ENCODE assay signal across 21 mouse cellular contexts in genomic region chrX:52113651-52114050, GRCm38 (mm10). TPM values are rescaled to one million over a fixed set of nuclear protein-coding genes. Genes with fewer than 3 reads are reported as not detected.
DNase-seq lines count a peak whose midpoint lies in the region; ATAC-seq and TF ChIP-seq lines count a peak whose summit lies in the region.
"Had no signal": no experiment of that assay in that cellular context is flagged by ENCODE, and none has a peak within 500 bp of the region (broad histone marks: within the 10 kb centered on the region; RNA-seq: fewer than 3 reads in every experiment).

No protein-coding gene starts in this region.

- H3K4me2 ChIP-seq in liver, embryonic 12.5 days = no peak overlapping the region
- no peak overlapping the region for H3K4me2 ChIP-seq in liver, embryonic 16.5 days (ENCODE audit: low read depth, low read length)
- H3K4me2 ChIP-seq: embryonic facial prominence, embryonic 13.5 days; heart, embryonic 12.5 days; hindbrain, embryonic 15.5 days had no signal

- H3K79me2 ChIP-seq in MEL (ENCODE audit: control insufficient read depth, insufficient read depth, low read length, poor library complexity) = no peaks in the 10 kb centered on the region

- no peak overlapping the region for H3K27ac ChIP-seq in MEL (ENCODE audit: control insufficient read depth, low read depth, low read length)
- peak overlapping the region; percentile 56; the same call in 1 of the 2 replicates for H3K27ac ChIP-seq in liver, embryonic 12.5 days
- H3K27ac ChIP-seq in liver, embryonic 16.5 days (ENCODE audit: low read length) = no peak overlapping the region
- no peak overlapping the region for H3K27ac ChIP-seq in thymus, adult 2 months (ENCODE audit: control insufficient read depth, insufficient read depth, low read length)
- H3K27ac ChIP-seq: embryonic facial prominence, embryonic 13.5 days; forebrain, embryonic 10.5 days; hindbrain, embryonic 15.5 days had no signal

- H3K4me3 ChIP-seq in MEL (ENCODE audit: control insufficient read depth in 1 of 2, insufficient read depth in 1 of 2, low read depth in 2 of 2, low read length in 2 of 2) = no peak overlapping the region
- H3K4me3 ChIP-seq in liver, embryonic 12.5 days = no peak overlapping the region
- H3K4me3 ChIP-seq in liver, embryonic 16.5 days (ENCODE audit: low read depth, low read length) = no peak overlapping the region
- no peak overlapping the region for H3K4me3 ChIP-seq in thymus, adult 2 months (ENCODE audit: control insufficient read depth, insufficient read depth, low read length)
- H3K4me3 ChIP-seq: embryonic facial prominence, embryonic 13.5 days; forebrain, embryonic 10.5 days; heart, embryonic 12.5 days; hindbrain, embryonic 15.5 days had no signal

- TF ChIP-seq POLR2A in MEL (IDR thresholded peaks at IDR 0.05; ENCODE audit: control insufficient read depth in 1 of 2, insufficient read depth in 1 of 2, low read depth in 1 of 2, low read length in 2 of 2, poor library complexity in 1 of 2) = no peak
- no peak for TF ChIP-seq POLR2A in thymus, adult 2 months (IDR thresholded peaks at IDR 0.05; ENCODE audit: control insufficient read depth, extremely low read depth, insufficient read depth, low read length, poor library complexity)

- no peak for TF ChIP-seq CTCF in MEL (IDR thresholded peaks at IDR 0.05 in 2 of 3, conservative IDR thresholded peaks at IDR 0.05 in 1 of 3; ENCODE audit: control insufficient read depth in 1 of 3, insufficient read depth in 1 of 3, low read depth in 2 of 3, low read length in 3 of 3, poor library complexity in 1 of 3, severe bottlenecking in 1 of 3)
- TF ChIP-seq CTCF in thymus, adult 2 months (IDR thresholded peaks at IDR 0.05; ENCODE audit: borderline replicate concordance, control insufficient read depth, extremely low read depth, insufficient read depth, low read length, poor library complexity) = no peak

- DNase-seq in MEL (ENCODE audit: low read depth, low spot score) = no peak
- DNase-seq in B cell, adult 2 months = no peak
- no peak for DNase-seq in thymus, adult 2 months
- DNase-seq in thymus, postnatal 10 days (ENCODE audit: low spot score in 2 of 2) = no peak
- DNase-seq in frontal cortex, postnatal 10 days (ENCODE audit: low spot score in 2 of 2) = no peak
- DNase-seq: adrenal gland, adult 8-10 months; adrenal gland, postnatal 36 days; cerebellum, adult 11-12 months; cerebellum, adult 9-10 months; cerebellum, postnatal 25 days; gastrocnemius, postnatal 14 days; heart, postnatal 36 days had no signal

- peaks cover 0 to 5% of the 10 kb centered on the region in 2 experiments; a peak in 1 of 4 replicates for H3K4me1 ChIP-seq in MEL (ENCODE audit: control insufficient read depth in 1 of 2, insufficient read depth in 2 of 2, low read length in 2 of 2)
- H3K4me1 ChIP-seq in liver, embryonic 12.5 days = peaks cover 21% of the 10 kb centered on the region
- H3K4me1 ChIP-seq in liver, embryonic 16.5 days (ENCODE audit: control insufficient read depth, low read depth, low read length) = no peaks in the 10 kb centered on the region
- H3K4me1 ChIP-seq in thymus, adult 2 months (replicated peaks; ENCODE audit: control insufficient read depth, insufficient read depth, low read length) = no peaks in the 10 kb centered on the region
- H3K4me1 ChIP-seq: embryonic facial prominence, embryonic 13.5 days; hindbrain, embryonic 15.5 days had no signal

- peak; percentile 86 for ATAC-seq in erythroblast, adult 5-6 weeks (replicated peaks; ENCODE audit: low FRiP score, poor library complexity, severe bottlenecking)
- ATAC-seq in liver, embryonic 12.5 days = peak; percentile 88
- peak; percentile 79 for ATAC-seq in liver, embryonic 16.5 days (ENCODE audit: low read depth)
- ATAC-seq: forebrain, embryonic 14.5 days had no signal

- no peaks in the 10 kb centered on the region for H3K9me3 ChIP-seq in MEL (replicated peaks; ENCODE audit: insufficient read depth, low read length)
- H3K9me3 ChIP-seq in liver, embryonic 12.5 days (replicated peaks) = no peaks in the 10 kb centered on the region
- no peaks in the 10 kb centered on the region for H3K9me3 ChIP-seq in liver, embryonic 16.5 days (replicated peaks; ENCODE audit: control insufficient read depth, low read length)
- H3K9me3 ChIP-seq: embryonic facial prominence, embryonic 13.5 days; forebrain, embryonic 10.5 days; heart, embryonic 12.5 days; hindbrain, embryonic 15.5 days had no signal

- H3K27me3 ChIP-seq in MEL (ENCODE audit: control insufficient read depth in 1 of 2, insufficient read depth in 2 of 2, low read length in 2 of 2) = no peaks in the 10 kb centered on the region
- no peaks in the 10 kb centered on the region; the same call in 1 of the 2 replicates for H3K27me3 ChIP-seq in liver, embryonic 12.5 days (replicated peaks)
- H3K27me3 ChIP-seq in liver, embryonic 16.5 days (ENCODE audit: control insufficient read depth, insufficient read depth, low read depth, low read length) = no peaks in the 10 kb centered on the region
- H3K27me3 ChIP-seq in thymus, adult 2 months (ENCODE audit: control insufficient read depth, insufficient read depth, low read length) = no peaks in the 10 kb centered on the region
- H3K27me3 ChIP-seq: CH12.LX; heart, embryonic 12.5 days; hindbrain, embryonic 15.5 days had no signal

- H3K9ac ChIP-seq in MEL (ENCODE audit: control insufficient read depth, low read depth, low read length, poor library complexity, severe bottlenecking) = no peak overlapping the region
- H3K9ac ChIP-seq in liver, embryonic 12.5 days = no peak overlapping the region
- H3K9ac ChIP-seq in liver, embryonic 16.5 days (ENCODE audit: low read depth, low read length) = no peak overlapping the region
- H3K9ac ChIP-seq: embryonic facial prominence, embryonic 13.5 days; heart, embryonic 12.5 days; hindbrain, embryonic 15.5 days had no signal

- TF ChIP-seq EP300 in MEL (IDR thresholded peaks at IDR 0.05; ENCODE audit: low read depth in 1 of 2, low read length in 2 of 2) = no peak

- H3K36me3 ChIP-seq in MEL (ENCODE audit: control insufficient read depth in 1 of 2, insufficient read depth in 2 of 2, low read length in 2 of 2) = peaks cover 0 to 4% of the 10 kb centered on the region in 2 experiments; a peak in 2 of 4 replicates
- no peaks in the 10 kb centered on the region for H3K36me3 ChIP-seq in liver, embryonic 12.5 days
- H3K36me3 ChIP-seq in liver, embryonic 16.5 days (ENCODE audit: control insufficient read depth, insufficient read depth) = no peaks in the 10 kb centered on the region
- no peaks in the 10 kb centered on the region for H3K36me3 ChIP-seq in thymus, adult 2 months (ENCODE audit: control insufficient read depth, insufficient read depth, low read length)
- H3K36me3 ChIP-seq: embryonic facial prominence, embryonic 13.5 days; heart, embryonic 12.5 days; hindbrain, embryonic 15.5 days had no signal

- WGBS in liver, embryonic 12.5 days (ENCODE audit: insufficient replicate concordance) = 44% methylated on average over 5 of the region's 5 CpGs
- 39% methylated on average over 5 of the region's 5 CpGs for WGBS in liver, embryonic 16.5 days (ENCODE audit: insufficient replicate concordance)
- WGBS in thymus, adult 2 months = 94% methylated on average over 5 of the region's 5 CpGs

- TF ChIP-seq RAD21 in MEL (IDR thresholded peaks at IDR 0.05; ENCODE audit: low read depth, low read length) = no peak

TF ChIP-seq in MEL, 35 proteins besides CTCF, POLR2A, EP300 and RAD21:
- no peak for TF ChIP-seq ZMIZ1 (IDR thresholded peaks at IDR 0.05; ENCODE audit: low read depth, low read length)
- 0 out of 2 replicates have a peak, but pooled peaks have one; percentile 9 for TF ChIP-seq TCF12 (IDR thresholded peaks at IDR 0.05; ENCODE audit: low read depth, low read length)
- no peak for TF ChIP-seq MYB (IDR thresholded peaks at IDR 0.05; ENCODE audit: low read depth, low read length)

RNA-seq across cellular contexts. Expression of gene Gpc4, which starts 51.4 kb away (rescaled TPM):
- 4.4 and 5.1 TPM in 2 replicates for total RNA-seq in MEL (2012; rRNA removed)
- polyA plus RNA-seq in MEL (2012; ENCODE audit: insufficient read depth in 1 of 2, insufficient read length in 2 of 2, low read depth in 1 of 2, low replicate concordance in 2 of 2, missing spikeins in 1 of 2) = 1 to 10 TPM in 1 of 2 experiments, not detected in 1; 9.4 TPM
- total RNA-seq in erythroblast, adult 5-6 weeks (2015; ENCODE audit: low replicate concordance) = 6.1 and 8.8 TPM in 2 replicates
- total RNA-seq in erythroblast, adult 5-6 weeks (2017; ENCODE audit: low replicate concordance) = 3.0 and 4.2 TPM in 2 replicates
- polyA plus RNA-seq in liver, embryonic 12.5 days (2016; fragmentation: Nextera tagmentation; extraction: Ambion mirVana) = 6.3 and 7.2 TPM in 2 replicates
- 5.2 and 5.4 TPM in 2 replicates for polyA plus RNA-seq in liver, embryonic 16.5 days (2015; fragmentation: Nextera tagmentation; extraction: Ambion mirVana)
- polyA plus RNA-seq in thymus, adult 2 months (2012; rRNA removed) = 3.9 and 5.0 TPM in 2 replicates
- total RNA-seq: CH12.LX had no signal
